Mouse (Mus musculus) liver, embryonic 14.5 days (tissue): ENCODE results near the gene Fbxo6. TPM values are rescaled to one million over a fixed set of nuclear protein-coding genes. Genes with fewer than 3 reads are reported as not detected.
"Not testable (repeated sequence)": the region's sequence is repeated elsewhere in the genome, so short reads cannot be mapped to it uniquely, and the experiment has no call there.

Experiments
- ATAC-seq: fragments of 200-750 bp; cut with Nextera tagmentation; 2 replicates; pipeline ENCODE4 v1.8.0; 2017; ENCODE audit warnings: moderate number of reproducible peaks, mild to moderate bottlenecking, moderate library complexity; ENCODE audit not compliant: insufficient read depth
- DNase-seq, 3 experiments: peaks; one replicate each; pipeline ENCODE4 v3.0.0-alpha.2; 2012 to 2013; ENCODE audit warnings: low read depth in 3 of 3, low spot score in 3 of 3
- H3K27ac ChIP-seq: fragments of 300-500 bp; sonication (generic); 2 replicates; pipeline ENCODE4 v1.5.1; 2014; ENCODE audit warnings: moderate library complexity, mild to moderate bottlenecking, control low read depth, inconsistent platforms
- H3K27me3 ChIP-seq: fragments of 300-500 bp; sonication (generic); 2 replicates; pipeline ENCODE4 v1.6.1; 2014; ENCODE audit warnings: mild to moderate bottlenecking, low read length, moderate library complexity; ENCODE audit not compliant: control insufficient read depth, insufficient read depth
- H3K36me3 ChIP-seq: fragments of 300-500 bp; sonication (generic); replicated peaks from 2 replicates; pipeline ENCODE4 v1.6.1; 2014; ENCODE audit warnings: low read depth; ENCODE audit not compliant: control insufficient read depth, insufficient read depth
- H3K4me1 ChIP-seq, 2 experiments: fragments of 200-500 bp in 1 of 2; fragments of 300-500 bp in 1 of 2; sonication (generic) in 1 of 2; replicated peaks; 2 replicates each; pipeline ENCODE4 v1.6.1; 2012 to 2014; ENCODE audit warnings: antibody characterized with exemption in 1 of 2, inconsistent platforms in 1 of 2, low read length in 1 of 2; ENCODE audit not compliant: control insufficient read depth in 2 of 2, insufficient read depth in 2 of 2
- H3K4me2 ChIP-seq: fragments of 300-500 bp; sonication (generic); 2 replicates; pipeline ENCODE4 v1.6.1; 2014; ENCODE audit warnings: low read depth, mild to moderate bottlenecking, control low read depth, moderate library complexity
- H3K4me3 ChIP-seq, 2 experiments: fragments of 200-500 bp in 1 of 2; fragments of 300-500 bp in 1 of 2; sonication (generic) in 1 of 2; 2 replicates each; pipeline ENCODE4 v1.5.1; 2012 to 2014; ENCODE audit warnings: low read depth in 2 of 2, low read length in 2 of 2, mild to moderate bottlenecking in 2 of 2, control low read depth in 1 of 2, inconsistent platforms in 1 of 2, moderate library complexity in 1 of 2; ENCODE audit not compliant: insufficient read depth in 1 of 2
- H3K9ac ChIP-seq: fragments of 300-500 bp; sonication (generic); replicated peaks from 2 replicates; pipeline ENCODE4 v1.6.1; 2014; ENCODE audit warnings: mild to moderate bottlenecking, control low read depth, moderate library complexity
- H3K9me3 ChIP-seq: fragments of 300-500 bp; sonication (generic); 2 replicates; pipeline ENCODE4 v1.6.1; 2016; ENCODE audit warnings: low read length, mixed read lengths; ENCODE audit not compliant: control insufficient read depth
- CTCF ChIP-seq: IDR thresholded peaks from 2 replicates; pipeline ENCODE4 v1.5.1; 2016; ENCODE audit warnings: antibody characterized with exemption, low read depth, control low read depth
- EP300 ChIP-seq: IDR thresholded peaks from 2 replicates; pipeline ENCODE4 v1.6.1; 2016; ENCODE audit warnings: antibody characterized with exemption, low read depth
- WGBS: fragments of 180-500 bp; shearing (Covaris S2); extraction: QIAGEN DNeasy Blood & Tissue Kit; methylation state at CpG from one replicate; pipeline ENCODE4 v1.1.7; 2014; ENCODE audit not compliant: insufficient replicate concordance; 5-methylcytosine and 5-hydroxymethylcytosine counted together
- polyA plus RNA-seq, 2 experiments: library from polyadenylated mRNA; depleted of rRNA in 1 of 2; stranded (reverse) in 1 of 2; unstranded in 1 of 2; fragments of >200 nt; fragmentation: Nextera tagmentation in 1 of 2; extraction: Ambion mirVana in 1 of 2; gene quantifications; 2 replicates each; pipeline versions ENCODE4 v1.2.1 to v1.2.3; 2012 to 2014

Gene Fbxo6
- polyA plus RNA-seq (2012; rRNA removed), result 7.4 and 7.5 TPM in 2 replicates
- polyA plus RNA-seq (2014; fragmentation: Nextera tagmentation; extraction: Ambion mirVana), result 15.0 and 15.1 TPM in 2 replicates

DNA sequence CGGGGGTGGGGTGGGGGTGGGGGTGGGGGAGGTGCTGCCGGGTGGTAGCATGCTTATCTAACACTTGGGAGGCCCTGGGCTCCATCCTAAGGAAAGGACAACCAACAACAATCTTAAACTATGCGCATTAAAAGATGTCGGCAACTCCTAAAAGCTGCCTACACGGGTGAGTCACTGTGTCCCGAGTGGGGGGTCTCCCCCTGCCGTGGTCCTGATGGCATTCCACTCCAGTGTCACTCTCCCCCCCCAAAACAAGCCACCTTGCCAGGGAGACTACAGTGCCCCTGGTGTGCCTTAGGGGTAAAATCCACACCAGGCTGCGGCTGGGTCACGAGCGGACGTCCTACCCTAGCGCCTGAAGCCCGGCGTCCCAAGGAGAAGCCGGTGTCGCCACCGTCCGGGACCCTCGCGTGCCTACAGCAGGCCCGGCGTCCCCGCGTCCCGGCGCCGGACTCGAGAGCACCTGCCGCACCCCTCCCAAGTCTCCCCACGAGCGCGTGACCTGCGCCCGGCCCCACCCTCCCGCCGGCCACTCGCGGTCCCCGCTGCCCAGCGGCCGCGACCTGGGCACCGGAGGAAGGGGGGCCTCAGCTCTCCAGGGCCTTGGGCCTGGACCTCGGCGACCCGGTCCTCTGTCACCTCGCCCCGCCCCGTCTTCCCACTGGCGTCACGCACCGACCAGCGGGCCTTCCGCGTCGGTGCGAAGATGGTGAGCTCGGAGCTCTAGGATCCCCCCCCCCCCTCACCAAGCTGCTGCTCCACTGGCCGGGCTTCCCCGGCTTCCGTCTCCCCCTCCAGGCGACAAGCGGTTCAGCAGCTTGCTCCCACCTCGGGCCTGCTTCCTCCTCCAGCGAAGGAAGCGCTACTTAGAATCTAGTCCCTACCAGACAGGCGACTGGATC lies at the start of gene Fbxo6:
TSS of gene Fbxo6 (minus strand) at position 874 of the 902 bp plus-strand sequence.
- Histone ChIP-seq H3K9ac (peak within 1 kb of the TSS; percentile 87), H3K27me3 (no peaks in the 10 kb centered on the region), H3K9me3 (no peaks in the 10 kb centered on the region), H3K4me2 (peak within 1 kb of the TSS; percentile 98), H3K36me3 (no peaks in the 10 kb centered on the region), H3K4me3 (peak within 1 kb of the TSS; percentile 75 to 85), H3K27ac (peak within 1 kb of the TSS; percentile 48), H3K4me1 (peaks cover 9 to 15% of the 10 kb centered on the region in 2 experiments)
- TF ChIP-seq CTCF (peak; percentile 82), EP300 (no peak)
- ATAC-seq, result peak; percentile 81
- peak; percentile 73 to 75 (median 74) for DNase-seq
- under 1% methylated on average over 67 of the region's 67 CpGs for WGBS

DNA sequence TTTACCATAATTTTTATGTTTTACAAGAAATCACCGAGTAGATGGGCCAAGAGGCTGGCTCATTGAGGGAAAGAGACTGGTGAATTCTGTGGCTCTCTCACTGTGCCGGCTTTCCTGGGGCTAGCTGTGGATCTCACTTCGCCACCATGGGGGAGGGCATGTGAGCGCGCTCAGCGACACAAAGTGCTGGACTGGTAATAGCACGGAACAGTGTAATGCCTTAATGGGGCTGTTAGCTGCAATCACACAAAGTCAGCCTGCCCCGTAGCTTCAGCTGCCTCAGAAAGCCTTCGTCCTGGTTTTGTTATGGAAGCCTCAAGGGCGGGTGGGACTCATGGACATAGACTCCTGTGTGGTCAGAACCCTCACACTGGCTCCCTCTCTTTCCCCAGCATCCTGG lies 46.8 kb upstream of the Fbxo6 start:
- WGBS, result 48% methylated on average over 10 of the region's 10 CpGs
- TF ChIP-seq CTCF (no peak), EP300 (no peak)
- ATAC-seq (no peak), DNase-seq (no peak)
- no peaks in the 10 kb centered on the region for H3K36me3 ChIP-seq
- H3K9me3 ChIP-seq, result no peaks in the 10 kb centered on the region
- no peak overlapping the region for H3K4me2 ChIP-seq
- H3K27me3 ChIP-seq, result peaks cover 5% of the 10 kb centered on the region; the same call in 1 of the 2 replicates
- H3K27ac ChIP-seq, result no peak overlapping the region
- H3K4me1 ChIP-seq, result peaks cover 31 to 36% of the 10 kb centered on the region in 2 experiments
- H3K9ac ChIP-seq, result no peak overlapping the region
- no peak overlapping the region for H3K4me3 ChIP-seq

DNA sequence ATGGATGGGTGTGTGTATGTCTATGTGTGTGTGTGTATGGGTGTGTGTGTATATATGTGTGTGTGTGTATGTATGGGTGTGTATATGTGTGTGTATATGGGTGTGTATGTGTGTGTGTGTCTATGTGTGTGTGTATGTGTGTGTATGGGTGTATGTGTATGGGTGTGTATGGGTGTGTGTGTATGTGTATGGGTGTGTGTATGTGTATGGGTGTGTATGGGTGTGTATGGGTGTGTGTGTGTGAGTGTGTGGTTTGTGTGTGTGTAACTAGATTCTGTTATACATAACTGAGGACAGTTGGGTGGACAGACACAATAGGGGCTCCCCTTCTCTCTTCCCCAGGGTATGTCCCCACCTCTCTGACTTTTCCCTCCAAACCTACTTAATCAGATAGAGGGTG lies 42.5 kb upstream of the Fbxo6 start:
- H3K4me3 ChIP-seq, result no peak overlapping the region
- peak; percentile 53 for ATAC-seq
- no peaks in the 10 kb centered on the region for H3K9me3 ChIP-seq
- no peaks in the 10 kb centered on the region for H3K36me3 ChIP-seq
- no peak overlapping the region for H3K4me2 ChIP-seq
- no peak for DNase-seq
- TF ChIP-seq CTCF, result no peak
- no peak for TF ChIP-seq EP300
- peaks cover 15 to 18% of the 10 kb centered on the region in 2 experiments for H3K4me1 ChIP-seq
- H3K27me3 ChIP-seq, result no peaks in the 10 kb centered on the region
- no peak overlapping the region for H3K9ac ChIP-seq
- no peak overlapping the region for H3K27ac ChIP-seq

DNA sequence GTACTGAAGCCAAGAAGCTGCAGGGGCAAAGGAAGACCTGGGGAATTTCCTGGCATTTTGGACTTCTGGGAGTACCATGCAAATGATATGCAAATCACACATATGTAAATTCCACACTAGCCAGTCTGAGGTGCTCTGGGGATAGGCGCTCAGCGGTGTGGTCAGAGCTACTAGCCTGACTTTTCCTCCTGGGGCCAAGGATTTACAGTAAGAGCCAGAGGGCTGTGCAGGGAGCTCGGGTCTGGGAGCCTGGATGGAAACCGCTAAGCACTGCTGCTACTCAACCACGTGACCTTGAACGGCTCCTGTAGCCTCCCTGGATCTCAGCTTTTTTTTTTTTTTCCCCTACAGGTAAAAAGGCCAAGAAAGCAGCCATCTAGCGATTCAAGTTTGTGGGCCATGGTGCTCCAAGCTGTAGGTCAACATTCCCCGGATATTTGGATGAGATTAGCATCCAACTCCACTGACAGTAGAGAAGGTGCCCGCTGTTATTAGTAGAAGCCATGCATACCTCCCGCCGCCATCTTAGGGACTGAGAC lies 40.8 kb upstream of the Fbxo6 start:
- no peak overlapping the region for H3K4me3 ChIP-seq
- no peak overlapping the region for H3K4me2 ChIP-seq
- no peak overlapping the region for H3K27ac ChIP-seq
- TF ChIP-seq EP300, result no peak
- TF ChIP-seq CTCF, result no peak
- ATAC-seq (no peak), DNase-seq (no peak)
- H3K27me3 ChIP-seq, result no peaks in the 10 kb centered on the region
- H3K9me3 ChIP-seq, result no peaks in the 10 kb centered on the region
- peaks cover 15 to 23% of the 10 kb centered on the region in 2 experiments for H3K4me1 ChIP-seq
- no peaks in the 10 kb centered on the region for H3K36me3 ChIP-seq
- no peak overlapping the region for H3K9ac ChIP-seq
- WGBS, result 34% methylated on average over 11 of the region's 11 CpGs

DNA sequence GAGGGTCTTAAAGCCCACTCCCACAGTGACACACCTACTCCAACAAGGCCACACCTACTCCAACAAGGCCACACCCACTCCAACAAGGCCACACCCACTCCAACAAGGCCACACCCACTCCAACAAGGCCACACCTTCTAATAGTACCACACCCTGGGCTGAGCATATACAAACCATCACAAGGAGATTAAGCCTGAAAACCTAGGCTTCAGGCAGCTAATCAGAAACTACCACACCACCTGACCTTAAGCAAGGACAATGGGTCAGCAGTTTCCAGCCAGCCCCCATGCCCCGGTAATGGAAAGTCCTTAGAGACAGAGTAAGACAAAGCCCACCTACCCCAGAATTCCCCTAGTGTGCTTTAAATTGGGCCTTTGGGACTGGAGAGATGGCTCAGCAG lies 36.8 kb upstream of the Fbxo6 start:
- DNase-seq (peak in 1 of 3 experiments; percentile 20), ATAC-seq (peak; percentile 61)
- H3K9me3 ChIP-seq, H3K9ac ChIP-seq, H3K27ac ChIP-seq, H3K36me3 ChIP-seq, H3K4me2 ChIP-seq, H3K27me3 ChIP-seq, H3K4me3 ChIP-seq: not testable (repeated sequence)
- 63% methylated on average over 1 of the region's 1 CpGs for WGBS
- H3K4me1 ChIP-seq, result peaks cover 6 to 11% of the 10 kb centered on the region in 2 experiments; a peak in 3 of 4 replicates
